Mouse (Mus musculus): Measurements from ENCODE around the gene Hamp.
"Not testable (repeated sequence)": the region's sequence is repeated elsewhere in the genome, so short reads cannot be mapped to it uniquely, and the experiment has no call there.

Hamp gene

GRCm38 (mm10) chr7:30945876-30946275 is 2.0 kb upstream of the Hamp start:
- Histone ChIP-seq H3K27me3 (ENCODE audit: control insufficient read depth, insufficient read depth, low read length, poor library complexity, severe bottlenecking) (no peaks in the 10 kb centered on the region), H3K36me3 (ENCODE audit: control insufficient read depth, insufficient read depth, low read length, poor library complexity, severe bottlenecking) (peaks cover 3% of the 10 kb centered on the region; the same call in 1 of the 2 replicates)
- no peak for DNase-seq (ENCODE audit: low read depth, low spot score)

- H3K36me3 ChIP-seq (ENCODE audit: control insufficient read depth, insufficient read depth, low read length, poor library complexity, severe bottlenecking); H3K27me3 ChIP-seq (ENCODE audit: control insufficient read depth, insufficient read depth, low read length, poor library complexity, severe bottlenecking); DNase-seq (ENCODE audit: low read depth, low spot score): not testable (repeated sequence)
These were observed 1.6 kb upstream of the Hamp start for GRCm38 (mm10) chr7:30945466-30945865.

GRCm38 (mm10) chr7:30944706-30945105 is 874 bp upstream of the Hamp start:
- not testable (repeated sequence) for DNase-seq (ENCODE audit: low read depth, low spot score); H3K27me3 ChIP-seq (ENCODE audit: control insufficient read depth, insufficient read depth, low read length, poor library complexity, severe bottlenecking); H3K36me3 ChIP-seq (ENCODE audit: control insufficient read depth, insufficient read depth, low read length, poor library complexity, severe bottlenecking)

- not testable (repeated sequence) for H3K27me3 ChIP-seq (ENCODE audit: control insufficient read depth, insufficient read depth, low read length, poor library complexity, severe bottlenecking); H3K36me3 ChIP-seq (ENCODE audit: control insufficient read depth, insufficient read depth, low read length, poor library complexity, severe bottlenecking); DNase-seq (ENCODE audit: low read depth, low spot score)
These were observed 1.5 kb downstream of the Hamp start for GRCm38 (mm10) chr7:30942365-30942764.

GRCm38 (mm10) chr7:30940070-30940469 is 3.8 kb downstream of the Hamp start:
- not testable (repeated sequence) for H3K27me3 ChIP-seq (ENCODE audit: control insufficient read depth, insufficient read depth, low read length, poor library complexity, severe bottlenecking); H3K36me3 ChIP-seq (ENCODE audit: control insufficient read depth, insufficient read depth, low read length, poor library complexity, severe bottlenecking); DNase-seq (ENCODE audit: low read depth, low spot score)

- DNase-seq (ENCODE audit: low read depth, low spot score); H3K27me3 ChIP-seq (ENCODE audit: control insufficient read depth, insufficient read depth, low read length, poor library complexity, severe bottlenecking); H3K36me3 ChIP-seq (ENCODE audit: control insufficient read depth, insufficient read depth, low read length, poor library complexity, severe bottlenecking): not testable (repeated sequence)
These were observed 8.3 kb downstream of the Hamp start for GRCm38 (mm10) chr7:30935422-30936099.

GRCm38 (mm10) chr7:30924581-30924980 is 19.3 kb downstream of the Hamp start, which contains the start of gene Hamp2:
Gene Hamp2, minus strand, starts transcription at chr7:30924681.
- DNase-seq (ENCODE audit: low read depth, low spot score); H3K36me3 ChIP-seq (ENCODE audit: control insufficient read depth, insufficient read depth, low read length, poor library complexity, severe bottlenecking); H3K27me3 ChIP-seq (ENCODE audit: control insufficient read depth, insufficient read depth, low read length, poor library complexity, severe bottlenecking): not testable (repeated sequence)

- DNase-seq (ENCODE audit: low read depth, low spot score) = no peak
- Histone ChIP-seq H3K27me3 (ENCODE audit: control insufficient read depth, insufficient read depth, low read length, poor library complexity, severe bottlenecking) (no peaks in the 10 kb centered on the region), H3K36me3 (ENCODE audit: control insufficient read depth, insufficient read depth, low read length, poor library complexity, severe bottlenecking) (no peaks in the 10 kb centered on the region)
These were observed 19.8 kb downstream of the Hamp start for GRCm38 (mm10) chr7:30924071-30924470.

GRCm38 (mm10) chr7:30922490-30922889 is 21.3 kb downstream of the Hamp start:
- H3K27me3 ChIP-seq (ENCODE audit: control insufficient read depth, insufficient read depth, low read length, poor library complexity, severe bottlenecking); H3K36me3 ChIP-seq (ENCODE audit: control insufficient read depth, insufficient read depth, low read length, poor library complexity, severe bottlenecking); DNase-seq (ENCODE audit: low read depth, low spot score): not testable (repeated sequence)

- DNase-seq (ENCODE audit: low read depth, low spot score) = peak; percentile 46
- Histone ChIP-seq H3K27me3 (ENCODE audit: control insufficient read depth, insufficient read depth, low read length, poor library complexity, severe bottlenecking) (no peaks in the 10 kb centered on the region), H3K36me3 (ENCODE audit: control insufficient read depth, insufficient read depth, low read length, poor library complexity, severe bottlenecking) (no peaks in the 10 kb centered on the region)
These were observed 23.6 kb downstream of the Hamp start for GRCm38 (mm10) chr7:30920217-30920616.

- Histone ChIP-seq H3K27me3 (ENCODE audit: control insufficient read depth, insufficient read depth, low read length, poor library complexity, severe bottlenecking) (no peaks in the 10 kb centered on the region), H3K36me3 (ENCODE audit: control insufficient read depth, insufficient read depth, low read length, poor library complexity, severe bottlenecking) (no peaks in the 10 kb centered on the region)
- DNase-seq (ENCODE audit: low read depth, low spot score) = no peak
These were observed 26.6 kb downstream of the Hamp start for GRCm38 (mm10) chr7:30917219-30917618.

- DNase-seq (ENCODE audit: low read depth, low spot score) = no peak
- H3K36me3 ChIP-seq (ENCODE audit: control insufficient read depth, insufficient read depth, low read length, poor library complexity, severe bottlenecking) = no peaks in the 10 kb centered on the region
- no peaks in the 10 kb centered on the region for H3K27me3 ChIP-seq (ENCODE audit: control insufficient read depth, insufficient read depth, low read length, poor library complexity, severe bottlenecking)
These were observed 27.1 kb downstream of the Hamp start for GRCm38 (mm10) chr7:30916713-30917112.

GRCm38 (mm10) chr7:30914732-30915131 is 29.1 kb downstream of the Hamp start, which contains the start of gene Mag:
Gene Mag, minus strand, starts transcription at chr7:30914873.
- DNase-seq (ENCODE audit: low read depth, low spot score) = no peak
- Histone ChIP-seq H3K36me3 (ENCODE audit: control insufficient read depth, insufficient read depth, low read length, poor library complexity, severe bottlenecking) (no peaks in the 10 kb centered on the region), H3K27me3 (ENCODE audit: control insufficient read depth, insufficient read depth, low read length, poor library complexity, severe bottlenecking) (no peaks in the 10 kb centered on the region)

GRCm38 (mm10) chr7:30909773-30910172 is 34.1 kb downstream of the Hamp start:
- no peaks in the 10 kb centered on the region for H3K27me3 ChIP-seq (ENCODE audit: control insufficient read depth, insufficient read depth, low read length, poor library complexity, severe bottlenecking)
- no peaks in the 10 kb centered on the region for H3K36me3 ChIP-seq (ENCODE audit: control insufficient read depth, insufficient read depth, low read length, poor library complexity, severe bottlenecking)
- no peak for DNase-seq (ENCODE audit: low read depth, low spot score)

GRCm38 (mm10) chr7:30908992-30909431 is 34.8 kb downstream of the Hamp start:
- no peaks in the 10 kb centered on the region for H3K36me3 ChIP-seq (ENCODE audit: control insufficient read depth, insufficient read depth, low read length, poor library complexity, severe bottlenecking)
- no peaks in the 10 kb centered on the region for H3K27me3 ChIP-seq (ENCODE audit: control insufficient read depth, insufficient read depth, low read length, poor library complexity, severe bottlenecking)
- DNase-seq (ENCODE audit: low read depth, low spot score) = no peak
